Mouse (Mus musculus) urinary bladder, postnatal 36 days (tissue): ENCODE data around the gene Igf1r.

Experiments used
- DNase-seq, 2 experiments: peaks; one replicate each; pipeline ENCODE4 v3.0.0; 2022; ENCODE audit warnings: low spot score in 2 of 2, mixed read lengths in 1 of 2

Igf1r gene

DNA sequence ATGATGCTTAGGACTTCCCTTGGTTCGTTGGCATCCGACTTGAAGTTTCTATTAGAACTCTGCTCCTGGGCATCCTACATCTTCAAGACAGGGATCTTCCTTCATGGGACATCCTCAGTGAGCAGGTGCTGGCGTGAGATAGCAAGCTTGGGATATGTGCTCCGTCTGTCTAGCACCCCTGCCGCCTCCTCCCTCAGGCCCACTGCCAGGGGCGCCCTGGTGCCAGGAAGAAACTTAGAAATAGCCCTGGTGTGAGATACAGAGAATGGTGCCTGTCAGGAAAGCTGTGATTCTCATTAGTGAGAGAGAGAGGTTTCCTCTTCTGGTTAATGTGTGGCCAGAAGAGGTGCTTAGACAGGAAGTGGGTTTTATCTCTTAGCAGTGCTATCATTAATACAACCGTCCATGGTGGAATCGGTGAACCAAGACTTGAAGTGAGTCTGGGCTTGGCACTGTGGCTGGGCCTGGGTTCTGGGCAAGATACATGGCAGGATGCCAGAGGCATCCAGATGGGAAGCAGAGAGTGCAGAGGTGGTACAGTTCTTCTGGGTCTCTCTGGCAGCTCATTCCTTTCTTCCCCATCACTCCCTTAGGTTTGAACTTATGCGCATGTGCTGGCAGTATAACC is 272.9 kb downstream of the Igf1r start:
- no peak for DNase-seq

DNA sequence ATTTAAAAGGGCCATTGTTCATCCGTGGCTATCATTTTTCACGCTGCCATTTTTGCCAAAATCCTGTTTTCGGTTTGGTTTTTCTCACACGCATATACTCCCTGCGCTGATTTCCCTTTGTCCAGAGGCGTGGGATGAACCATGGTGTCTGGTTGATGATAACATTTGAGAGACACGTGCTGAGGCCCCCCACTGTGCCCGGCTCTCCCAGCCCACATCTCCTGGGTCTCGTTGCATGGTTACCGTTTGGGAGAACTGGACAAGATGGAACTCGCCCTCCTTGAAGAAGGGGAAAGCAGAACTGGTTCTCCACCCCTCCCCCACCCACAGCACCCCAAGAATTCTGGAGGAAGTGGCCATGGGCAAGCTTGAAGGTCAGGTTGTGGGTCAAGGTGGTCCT is 274.4 kb downstream of the Igf1r start:
- DNase-seq = no peak

DNA sequence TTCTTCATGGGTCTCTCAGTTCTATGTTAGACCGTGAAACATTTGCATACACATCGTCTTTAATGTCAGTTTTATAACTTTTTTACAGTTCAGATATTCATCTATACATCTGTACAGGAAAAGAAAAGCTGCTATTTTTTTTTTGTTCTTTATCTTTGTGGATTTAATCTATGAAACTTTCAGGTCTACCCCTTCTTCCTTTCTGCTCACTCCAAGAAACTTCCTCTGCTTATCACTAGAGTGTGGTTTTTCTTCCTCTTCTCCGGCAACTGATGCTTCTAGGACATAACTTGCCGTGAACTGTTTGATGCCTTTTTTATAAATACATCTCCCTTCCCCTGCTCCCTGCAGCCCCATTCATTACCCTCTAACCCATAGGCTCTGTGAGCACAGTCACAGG is 275.0 kb downstream of the Igf1r start:
- no peak for DNase-seq

DNA sequence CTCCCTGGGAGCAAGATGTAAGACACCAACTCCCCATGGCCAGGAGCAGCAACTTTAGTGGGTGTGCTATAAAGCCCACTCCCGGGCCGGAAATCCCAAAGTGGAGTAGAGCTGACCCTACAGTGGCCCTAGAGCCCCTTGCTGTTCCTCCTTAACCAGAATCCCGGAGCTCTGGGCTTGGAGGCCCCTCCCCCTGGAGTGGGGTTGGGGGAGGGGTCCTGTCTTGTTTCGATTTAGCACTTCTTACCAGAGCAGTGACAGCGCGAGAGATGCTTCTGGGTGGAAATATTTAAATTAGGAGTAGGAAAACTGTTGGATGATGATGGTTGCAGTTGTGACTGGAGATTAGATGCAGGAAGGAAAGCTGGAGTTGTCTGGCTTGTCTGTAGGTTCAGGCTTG is 275.9 kb downstream of the Igf1r start:
- DNase-seq = no peak

DNA sequence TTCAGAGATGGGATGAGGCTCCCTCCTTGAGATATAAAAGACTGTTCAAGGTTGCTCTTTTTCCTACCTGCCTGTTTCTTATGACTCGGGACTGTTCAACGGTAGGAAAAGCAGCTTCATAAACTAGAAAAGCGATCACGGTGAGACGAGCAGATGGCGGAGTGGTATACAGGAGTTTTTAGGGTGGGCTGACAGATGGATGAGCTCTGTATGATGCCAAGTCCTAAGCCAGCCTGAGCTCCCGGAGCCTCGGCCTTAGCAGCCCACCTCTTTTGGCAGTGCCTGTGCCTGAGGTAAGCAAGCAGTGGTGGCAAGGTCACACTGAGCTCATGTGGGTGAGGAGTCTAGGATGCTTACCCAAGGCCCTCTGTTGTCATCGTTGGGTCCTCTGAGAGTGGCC is 278.2 kb downstream of the Igf1r start:
- no peak for DNase-seq

DNA sequence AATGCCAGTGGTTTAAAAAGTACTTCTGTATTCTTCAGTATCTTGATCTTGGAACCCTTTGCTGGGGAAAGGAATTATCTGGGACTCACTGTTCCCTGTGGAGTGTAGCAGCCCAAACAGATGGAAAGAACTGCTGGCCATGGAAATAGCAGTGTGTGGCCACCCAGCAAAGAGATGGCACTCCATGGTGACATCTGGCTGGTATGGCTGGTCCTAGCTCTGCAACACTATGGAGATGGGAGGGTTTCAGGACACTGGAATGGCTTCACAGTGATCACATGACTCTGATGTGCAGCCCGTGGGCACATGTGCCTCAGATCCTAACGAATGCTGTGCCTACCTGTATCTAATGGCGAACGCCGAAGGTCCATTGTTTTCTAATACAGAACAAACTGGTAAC is 279.9 kb downstream of the Igf1r start:
- DNase-seq = no peak

DNA sequence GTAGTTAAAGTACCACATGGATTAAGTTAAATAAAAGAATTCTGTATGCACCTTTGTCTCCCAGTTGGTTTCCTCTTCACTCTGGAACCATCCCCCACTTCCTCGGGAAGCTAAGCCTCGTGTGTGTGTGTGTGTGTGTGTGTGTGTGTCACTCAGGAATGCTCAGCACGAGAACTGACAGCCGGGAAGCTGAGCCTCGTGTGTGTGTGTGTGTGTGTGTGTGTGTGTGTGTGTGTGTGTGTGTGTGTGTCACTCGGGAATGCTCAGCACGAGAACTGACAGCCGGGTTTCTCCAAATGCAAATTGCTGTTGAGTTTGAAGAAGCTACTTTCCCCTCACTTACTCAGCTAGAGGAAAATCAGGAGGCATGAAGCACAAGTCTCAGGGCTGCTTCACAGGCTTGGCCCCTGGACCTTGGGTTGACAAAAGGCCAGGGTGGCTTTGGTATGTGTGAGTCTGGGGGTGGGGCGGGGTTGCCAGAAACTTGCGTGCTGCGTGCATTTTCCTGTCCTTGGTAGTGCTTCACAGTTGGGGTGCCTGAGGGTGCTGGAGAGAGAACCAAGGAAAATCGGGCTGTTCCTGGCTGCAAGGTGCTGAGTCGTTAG is 281.1 kb downstream of the Igf1r start:
- no peak for DNase-seq

DNA sequence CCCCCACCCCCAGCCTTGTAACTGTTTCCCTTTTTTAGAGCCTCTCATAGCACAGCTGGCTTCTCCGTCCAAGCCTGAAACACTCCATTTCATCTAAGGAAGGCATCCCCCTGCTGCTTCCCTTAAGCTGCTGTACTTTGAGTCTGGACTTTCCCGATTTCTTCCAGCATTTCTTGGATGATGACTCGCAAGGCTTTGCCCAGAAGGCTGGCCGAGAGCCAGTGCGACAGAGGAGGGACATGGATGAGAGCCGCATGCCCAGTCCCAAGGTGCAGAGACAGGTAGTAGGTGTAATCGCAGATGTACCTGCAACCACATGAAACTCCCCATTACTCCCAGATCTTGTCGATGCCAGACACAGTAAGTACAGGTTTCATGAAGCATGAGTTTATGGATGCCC is 284.2 kb downstream of the Igf1r start:
- DNase-seq = no peak

DNA sequence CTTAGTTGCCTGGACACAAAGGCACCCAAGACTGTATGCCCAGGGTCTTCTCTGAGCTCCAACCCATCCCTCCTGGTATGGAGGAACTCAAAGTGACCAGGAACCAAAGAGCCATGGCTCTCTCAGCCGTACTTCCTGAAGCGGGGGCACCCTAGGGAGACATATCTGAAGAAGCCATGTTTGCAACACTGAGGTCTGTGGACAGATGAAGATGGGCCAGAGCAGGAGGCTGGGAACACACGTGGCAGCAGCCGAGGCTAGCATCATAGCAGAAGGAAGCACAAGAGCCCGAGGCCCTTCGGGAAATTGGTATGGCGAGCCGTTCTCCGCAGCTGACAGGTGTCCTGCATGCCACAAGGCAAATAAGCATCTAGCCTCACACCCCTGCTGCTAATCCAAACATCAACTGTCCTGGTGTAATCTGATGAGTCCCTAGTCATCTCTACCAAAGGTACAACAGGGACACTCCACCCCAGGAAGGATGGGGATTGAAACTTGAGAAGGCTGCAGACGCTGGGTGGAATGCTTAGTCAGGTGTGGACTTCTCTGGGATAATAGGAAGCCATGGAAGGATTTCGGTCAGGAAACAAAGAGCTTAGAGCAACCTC is 286.7 kb downstream of the Igf1r start:
- no peak for DNase-seq

DNA sequence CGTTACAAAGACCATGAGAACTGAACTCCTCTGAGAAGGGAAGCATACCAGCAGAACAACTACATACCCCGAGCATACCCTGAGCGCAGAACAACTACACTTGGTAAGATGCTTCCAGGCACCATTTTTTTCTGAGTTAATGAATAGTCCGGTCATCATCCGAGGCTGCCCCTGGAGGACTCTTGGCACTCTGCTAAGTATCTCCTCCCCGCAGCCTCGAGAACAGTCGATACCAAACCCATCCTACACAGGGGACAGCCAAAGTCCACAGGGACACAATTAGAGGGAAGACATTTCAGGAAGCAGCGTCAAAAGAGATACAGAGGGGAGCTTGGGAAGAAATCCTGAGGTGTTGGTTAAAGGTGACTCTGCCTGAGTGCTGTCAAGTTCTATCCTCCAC is 288.6 kb downstream of the Igf1r start:
- no peak for DNase-seq

DNA sequence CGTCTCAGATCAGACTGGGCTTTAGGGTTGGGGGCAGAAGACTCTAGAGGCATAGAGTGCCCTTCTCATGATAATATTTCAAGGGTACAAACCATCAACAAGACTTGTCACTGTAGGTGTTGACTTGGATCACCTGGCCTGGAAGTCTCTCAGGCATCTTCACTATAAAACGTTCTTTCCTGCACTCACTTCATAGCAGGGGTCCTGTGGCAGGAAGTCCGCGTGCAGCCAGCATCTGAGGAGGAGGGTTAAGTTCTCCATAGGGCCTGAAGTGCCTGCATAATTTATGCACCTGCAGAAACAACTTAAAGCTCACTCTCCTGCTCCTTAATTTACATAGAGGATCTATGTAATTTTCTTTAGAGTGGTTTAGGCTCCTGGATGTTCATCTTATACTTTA is 293.1 kb downstream of the Igf1r start:
- no peak for DNase-seq

DNA sequence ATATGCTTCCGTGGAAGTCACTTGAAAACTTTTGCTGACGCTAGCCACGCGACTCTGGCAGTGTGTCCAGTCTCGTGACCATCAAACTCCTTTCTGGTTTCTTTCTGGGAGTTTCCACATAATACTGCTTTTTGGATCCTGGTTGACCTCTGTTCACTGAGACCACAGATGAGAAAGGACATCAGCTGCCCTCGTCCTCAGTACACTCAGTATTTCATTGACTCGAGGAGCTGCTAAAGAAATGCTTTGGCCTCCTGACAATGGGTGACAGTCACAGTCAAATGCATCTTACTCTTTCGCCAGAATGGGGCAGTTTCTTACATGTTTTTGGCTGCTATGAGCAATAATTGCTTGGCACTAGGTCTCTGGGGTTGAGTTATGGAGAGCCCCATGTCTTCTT is 293.6 kb downstream of the Igf1r start:
- DNase-seq = no peak

DNA sequence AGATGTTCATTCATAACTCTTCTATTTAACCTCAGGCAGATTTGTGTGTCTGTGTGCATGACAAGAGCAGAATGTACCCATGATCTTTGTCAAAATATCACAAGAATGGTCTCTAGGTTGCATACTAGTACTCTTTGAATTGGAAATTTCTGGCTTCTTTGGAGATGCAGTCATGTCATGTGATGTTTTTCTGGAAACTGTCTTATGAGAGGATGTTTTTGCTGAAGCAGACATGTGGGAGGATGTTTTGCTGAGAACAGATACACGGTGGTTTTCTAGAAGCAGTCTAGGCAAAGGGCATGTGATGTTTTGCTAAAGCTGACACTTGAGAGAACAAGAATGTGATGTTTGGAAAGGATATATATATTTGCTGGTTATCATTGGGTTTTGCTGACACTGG is 297.8 kb downstream of the Igf1r start:
- no peak for DNase-seq

DNA sequence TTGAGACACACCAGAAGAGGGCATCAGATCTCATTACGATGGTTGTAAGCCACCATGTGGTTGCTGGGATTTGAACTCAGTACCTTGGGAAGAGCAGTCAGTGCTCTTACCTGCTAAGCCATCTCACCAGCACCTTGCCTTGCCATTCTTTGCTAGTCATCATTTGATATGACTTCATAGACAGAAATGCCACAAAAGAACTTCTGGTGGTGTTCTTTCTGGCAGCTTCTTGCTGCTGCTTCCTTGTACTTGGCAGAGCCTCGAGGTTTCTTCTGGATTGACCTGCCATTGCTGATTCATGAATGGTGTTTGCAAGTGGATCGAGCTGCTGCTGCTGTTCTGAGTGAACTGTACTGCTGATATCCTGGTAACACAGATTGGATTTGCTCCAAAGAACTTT is 298.3 kb downstream of the Igf1r start:
- no peak for DNase-seq

DNA sequence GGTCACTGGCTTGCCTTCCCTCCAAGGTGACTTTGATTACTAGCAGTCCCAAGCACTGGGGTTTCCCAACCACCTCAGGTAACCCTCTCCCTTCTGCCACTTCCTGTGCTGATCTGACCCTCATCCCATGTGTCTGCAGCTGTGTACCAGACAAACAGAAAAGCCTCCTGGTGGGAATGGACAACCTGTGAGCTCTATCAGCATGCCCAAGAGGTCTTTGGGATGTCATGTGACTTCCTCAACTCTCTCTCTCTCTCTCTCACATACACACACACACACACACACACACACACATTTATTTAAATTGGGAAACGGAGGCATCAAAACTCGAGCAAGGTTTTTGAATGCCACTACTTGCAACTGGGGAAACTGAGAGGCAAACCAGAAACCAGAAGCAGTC is 305.1 kb downstream of the Igf1r start:
- no peak for DNase-seq

DNA sequence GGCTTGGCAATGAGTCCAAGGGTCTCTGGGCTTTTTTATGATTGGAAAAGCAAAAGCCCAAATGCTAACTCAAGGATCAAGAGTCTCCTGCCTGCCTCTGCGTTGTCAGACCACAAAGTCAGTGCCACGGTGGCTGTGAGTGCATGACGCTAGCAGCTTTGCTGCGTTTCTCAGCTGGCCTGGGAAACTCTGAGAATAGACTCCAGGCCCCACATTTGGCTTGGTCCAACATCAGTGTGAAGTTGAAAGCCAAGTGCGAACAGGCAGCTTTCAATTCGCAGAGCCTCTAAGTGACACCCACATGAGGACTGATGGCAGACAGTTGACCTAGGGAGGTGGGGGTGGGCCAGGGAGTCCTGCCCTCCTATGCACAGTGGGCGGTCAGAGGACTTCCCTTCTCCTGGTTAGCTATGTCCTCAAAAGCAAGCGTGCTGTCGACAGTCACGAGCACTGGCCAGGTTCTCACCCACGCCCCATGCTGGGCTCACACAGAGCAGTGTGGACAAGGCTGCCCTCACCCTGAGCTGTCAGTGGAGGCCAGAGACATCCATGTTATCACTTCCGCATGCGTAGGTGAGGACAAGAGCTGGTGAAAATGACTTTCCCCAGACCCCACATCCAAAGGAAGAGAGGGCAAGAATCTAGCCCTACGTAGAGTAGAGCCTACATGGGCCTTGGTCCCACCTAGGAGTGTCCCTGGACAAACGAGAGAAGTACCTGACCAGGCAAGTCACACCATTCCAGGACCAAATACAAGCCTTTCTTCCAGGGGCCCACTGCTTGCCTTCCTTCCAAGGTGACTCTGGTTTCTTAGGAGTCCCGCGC is 305.9 kb downstream of the Igf1r start:
- no peak for DNase-seq

DNA sequence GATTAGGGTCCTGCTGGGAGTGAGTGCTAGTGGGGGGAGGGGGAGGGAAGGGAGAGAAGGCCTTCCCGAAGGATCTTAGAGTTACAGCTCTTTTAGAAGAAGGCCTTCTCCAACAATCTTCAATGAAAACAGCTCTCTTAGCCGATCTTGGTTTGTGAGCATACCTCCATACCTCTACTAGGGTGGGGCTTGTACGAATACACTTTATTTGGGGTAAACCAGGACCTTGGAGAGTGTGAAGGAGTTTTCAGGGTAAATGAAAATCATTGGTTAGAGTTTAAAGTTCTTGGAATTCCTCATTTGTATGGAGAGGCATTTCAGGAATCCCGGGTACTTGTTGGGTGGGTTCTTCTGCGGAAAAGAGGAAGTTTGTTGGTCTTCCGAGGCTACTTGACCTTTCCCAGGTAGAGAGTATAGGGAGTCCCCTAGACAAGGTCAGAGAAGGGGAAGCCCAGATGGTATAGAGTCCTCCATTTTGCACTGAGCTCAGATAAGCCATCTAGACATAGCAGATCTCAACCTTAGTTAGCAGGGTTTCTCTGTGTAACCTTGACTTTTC is 307.0 kb downstream of the Igf1r start:
- no peak for DNase-seq

DNA sequence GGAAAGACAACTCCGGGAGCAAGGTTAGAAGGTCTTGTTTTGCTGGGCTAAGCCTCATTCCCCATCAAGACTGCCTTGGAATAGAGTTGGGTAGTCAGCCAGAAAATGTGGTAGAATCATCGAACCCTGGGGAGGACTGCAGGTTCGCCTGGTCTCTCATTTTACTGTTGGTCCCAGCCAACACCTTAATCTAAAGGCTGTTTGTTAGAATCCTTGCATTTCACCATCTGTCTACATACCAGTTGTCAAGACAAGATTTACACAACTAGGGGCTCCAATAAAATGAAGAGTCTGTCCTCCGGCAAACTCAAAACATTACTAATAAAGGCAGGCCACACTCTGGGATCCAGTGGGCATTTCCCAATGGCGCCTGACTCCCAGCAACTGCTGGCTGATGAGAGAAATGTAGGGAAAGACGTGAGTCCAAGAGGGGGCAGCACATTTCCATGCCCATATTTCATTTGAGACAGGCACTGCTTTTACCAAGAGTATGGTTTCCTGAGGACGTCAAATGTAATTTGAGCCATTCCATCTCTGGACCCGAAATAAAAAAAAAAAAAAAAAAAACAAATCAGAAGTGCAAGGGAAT is 310.1 kb downstream of the Igf1r start:
- no peak for DNase-seq

DNA sequence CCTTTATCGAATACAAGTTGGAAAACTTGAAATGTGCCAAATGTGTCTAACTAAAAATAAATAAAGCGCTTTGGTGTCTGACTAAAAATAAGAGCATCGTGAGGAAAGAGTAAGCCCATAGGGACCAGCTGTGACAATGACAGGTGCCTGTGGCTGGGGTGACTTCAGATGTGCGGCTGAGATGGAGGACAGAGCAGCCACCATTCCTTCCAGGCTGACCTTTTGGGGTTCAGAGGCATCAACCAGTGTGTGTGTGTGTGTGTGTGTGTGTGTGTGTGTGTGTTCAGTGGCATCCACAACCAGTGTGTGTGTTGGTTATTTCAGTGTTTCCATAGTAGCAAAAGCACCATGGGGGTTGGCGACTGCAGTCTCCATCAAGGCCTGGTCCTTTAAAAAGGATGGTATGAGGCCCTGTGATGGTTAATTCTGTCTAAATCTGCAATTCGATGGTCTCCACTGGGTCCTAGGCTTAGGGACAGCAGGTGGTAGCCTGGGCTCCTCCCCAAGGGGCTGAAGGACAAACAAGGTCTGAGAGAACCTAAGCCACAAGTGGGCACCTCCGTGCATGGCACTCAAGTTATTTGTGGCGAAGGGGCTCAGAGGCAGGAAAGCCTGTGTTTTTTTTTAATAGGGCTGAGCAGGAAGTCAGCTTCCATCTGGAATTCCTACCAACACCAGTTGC is 310.9 kb downstream of the Igf1r start:
- no peak for DNase-seq

DNA sequence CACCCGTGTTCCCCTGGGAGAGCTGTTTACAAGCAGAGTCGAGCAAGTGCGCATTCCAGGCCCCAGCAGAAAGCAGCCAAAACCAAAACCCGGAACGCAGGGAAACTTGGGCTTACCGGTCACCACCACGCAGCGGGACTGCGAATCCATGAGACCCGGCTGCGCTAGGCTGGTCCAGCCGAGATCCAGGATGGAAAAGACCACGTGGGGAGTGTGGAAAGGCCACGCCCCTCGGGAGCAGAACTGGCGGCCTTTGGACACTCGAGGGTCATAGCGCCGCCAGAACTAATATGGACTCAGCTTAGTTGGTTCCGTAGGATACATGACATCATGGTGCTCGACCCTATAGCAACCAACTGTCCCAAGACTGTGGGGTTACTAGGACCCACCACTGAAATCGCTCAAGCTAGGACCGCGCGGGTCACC is 311.4 kb downstream of the Igf1r start, which contains the start of gene Pgpep1l:
Gene Pgpep1l, minus strand, starts transcription at position 206 of the 426 bp plus-strand sequence.
- peak in 1 of 2 experiments; percentile 21 for DNase-seq

DNA sequence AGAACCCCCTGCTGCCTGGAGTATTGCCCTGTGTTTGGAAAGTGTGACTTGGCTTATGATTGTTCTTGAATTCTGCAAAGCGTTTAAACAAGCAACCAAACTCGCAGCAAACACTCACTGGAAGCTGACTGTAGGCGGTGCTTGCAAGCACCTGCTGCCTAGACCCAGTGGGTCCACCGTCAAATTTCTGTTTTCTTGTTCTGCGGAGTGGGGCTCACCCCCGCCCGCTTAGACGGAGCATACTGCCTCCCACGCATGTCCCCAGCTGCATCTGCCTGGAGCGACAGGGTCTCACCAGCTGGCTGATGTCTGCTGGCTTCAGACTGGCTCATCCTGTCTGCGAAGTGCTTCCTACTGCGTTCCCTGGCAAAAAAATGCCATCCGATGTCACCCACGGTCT is 311.9 kb downstream of the Igf1r start:
- DNase-seq = no peak
